Mouse (Mus musculus) CD8-positive naive resting alpha-beta T cell, adult 57 days (primary cell): ENCODE results near the gene Ppil2. TPM values are rescaled to one million over a fixed set of nuclear protein-coding genes. Genes with fewer than 3 reads are reported as not detected.

Experiments used
- total RNA-seq: library from RNA; stranded (reverse); gene quantifications from one replicate; pipeline ENCODE4 v1.2.4, GENCODE M21; 2023

The Ppil2 gene
- 125 TPM for total RNA-seq

DNA sequence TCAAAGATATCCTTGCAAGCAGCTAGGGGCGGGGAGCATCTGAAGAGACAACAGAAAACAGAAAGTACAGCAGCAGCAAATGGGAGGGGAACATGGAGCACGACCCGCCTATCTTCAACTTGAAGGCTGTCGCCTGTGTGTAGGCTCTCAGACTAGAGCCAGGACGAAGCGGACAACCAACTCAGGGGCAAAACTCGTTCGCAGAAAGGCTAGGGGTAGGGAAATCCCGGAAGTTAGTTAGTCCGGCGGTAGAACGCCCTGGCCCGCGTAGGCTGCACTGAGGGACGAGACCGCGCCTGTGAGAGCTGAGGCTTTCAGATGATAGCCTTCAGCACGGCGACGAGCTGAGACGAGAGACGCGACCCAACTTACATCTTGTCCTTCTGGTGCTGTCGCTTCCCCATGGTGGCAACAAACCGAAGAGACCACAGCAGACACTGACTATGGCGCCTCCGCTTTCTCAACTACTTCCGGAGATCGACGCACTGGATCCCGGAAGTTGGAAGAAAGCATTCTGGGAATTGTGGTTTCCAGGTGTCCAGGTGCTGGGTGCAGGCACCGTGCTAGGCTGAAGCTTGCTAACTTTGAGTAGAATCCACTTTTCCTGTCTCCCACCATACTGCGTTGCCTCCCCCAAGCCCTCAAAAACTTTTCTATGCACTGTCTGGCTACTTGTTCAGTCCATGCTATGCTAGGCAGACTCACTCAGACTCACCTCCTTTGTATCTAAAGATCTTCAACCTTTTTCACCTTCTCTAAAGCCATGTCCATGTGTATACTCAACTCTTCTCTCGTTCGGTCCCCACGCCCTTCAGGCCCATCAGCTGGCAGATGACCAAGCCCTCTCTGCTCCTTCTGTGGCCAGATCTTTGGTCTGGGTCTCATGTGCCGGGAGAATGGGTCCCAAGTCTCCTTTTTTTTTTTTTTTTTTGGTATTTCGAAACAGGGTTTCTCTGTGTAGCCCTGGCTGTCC is at the start of gene Ppil2:
Gene Ppil2 (minus strand): TSS at position 487 of the 973 bp plus-strand sequence.

DNA sequence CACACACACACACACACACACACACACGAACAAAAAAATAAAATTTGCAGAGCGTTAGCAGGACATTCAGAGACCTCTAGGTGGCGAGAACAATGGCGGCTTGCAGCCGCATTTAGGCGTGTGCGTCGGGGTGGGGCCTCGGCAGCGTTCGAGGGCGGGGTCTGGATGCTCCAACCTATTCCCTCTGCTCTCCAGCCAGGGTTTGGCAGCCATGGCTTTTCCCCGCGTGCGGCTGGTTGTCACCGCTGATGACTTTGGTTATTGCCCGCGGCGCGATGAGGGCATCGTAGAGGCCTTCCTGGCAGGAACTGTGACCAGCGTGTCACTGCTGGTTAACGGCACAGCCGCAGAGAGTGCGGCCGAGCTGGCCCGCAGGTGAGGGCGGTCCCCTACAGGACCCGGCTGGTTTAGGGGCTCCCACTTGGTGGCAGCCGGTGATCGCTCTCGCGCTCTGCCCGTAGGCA is 35.7 kb upstream of the Ppil2 start, which contains the start of gene Ccdc116:
Gene Ccdc116 (minus strand): TSS at position 458 of the 464 bp plus-strand sequence.

DNA sequence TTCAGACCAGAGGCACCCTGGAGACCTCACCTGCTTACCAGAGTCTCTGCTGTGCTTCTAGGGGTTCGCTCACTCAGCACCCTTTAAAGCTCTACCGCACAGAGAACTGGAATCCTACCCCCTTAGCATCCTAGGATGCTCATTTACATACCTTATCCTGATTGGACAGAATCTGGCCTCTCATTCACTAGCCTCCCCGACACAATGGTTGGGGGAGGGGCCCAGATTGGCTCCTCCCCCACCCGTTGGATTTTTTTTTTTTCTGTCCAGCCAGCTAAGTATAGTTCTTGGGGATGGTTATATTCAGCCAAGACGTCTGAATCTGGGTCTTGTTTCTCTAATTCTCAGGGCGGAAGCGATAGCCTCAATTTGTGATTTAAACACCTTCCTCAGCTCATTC is 33.3 kb upstream of the Ppil2 start, which contains the start of gene Ydjc:
Gene Ydjc (plus strand): TSS at position 283 of the 400 bp plus-strand sequence.

DNA sequence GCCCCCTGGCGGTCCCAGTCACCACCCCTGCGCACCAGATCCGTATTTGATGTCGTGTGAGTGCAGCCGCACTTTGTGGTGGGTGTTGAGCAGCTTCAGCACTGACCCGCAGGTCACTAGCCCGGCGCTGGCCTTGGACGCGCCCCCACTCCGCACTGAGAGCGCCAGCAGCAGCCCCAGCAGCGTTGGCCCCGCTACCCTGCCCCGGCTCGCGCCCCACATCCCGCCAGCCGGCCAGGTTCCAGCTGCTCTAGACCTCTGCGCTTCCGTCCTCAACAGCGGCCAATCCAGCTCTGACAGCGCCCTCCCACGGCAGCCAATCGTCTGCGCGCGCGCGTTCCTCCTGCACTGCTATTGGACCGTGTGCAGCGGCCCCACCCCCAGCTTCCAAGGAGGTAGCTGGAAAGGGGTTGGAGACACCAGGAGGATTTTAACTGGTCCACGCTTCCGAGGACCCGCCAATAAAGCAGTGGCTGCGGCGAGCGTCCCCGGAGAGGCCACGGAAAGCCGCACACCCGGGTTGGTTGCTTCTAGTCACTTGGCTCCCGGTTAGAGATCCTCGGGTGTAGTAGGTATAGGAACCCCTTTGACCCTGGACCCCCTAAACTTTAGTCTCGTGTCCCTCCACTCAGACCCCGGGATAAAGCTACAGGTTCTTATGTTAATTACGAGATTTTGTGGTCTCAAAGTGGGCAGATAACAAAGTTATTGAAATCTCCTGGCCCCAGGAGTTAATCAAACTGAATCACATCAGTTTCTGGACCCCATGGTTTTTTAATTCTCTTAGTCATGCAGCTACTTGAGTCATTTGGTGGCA is 21.2 kb upstream of the Ppil2 start, which contains the start of gene Sdf2l1:
Gene Sdf2l1 (minus strand): TSS at position 295 of the 817 bp plus-strand sequence.

DNA sequence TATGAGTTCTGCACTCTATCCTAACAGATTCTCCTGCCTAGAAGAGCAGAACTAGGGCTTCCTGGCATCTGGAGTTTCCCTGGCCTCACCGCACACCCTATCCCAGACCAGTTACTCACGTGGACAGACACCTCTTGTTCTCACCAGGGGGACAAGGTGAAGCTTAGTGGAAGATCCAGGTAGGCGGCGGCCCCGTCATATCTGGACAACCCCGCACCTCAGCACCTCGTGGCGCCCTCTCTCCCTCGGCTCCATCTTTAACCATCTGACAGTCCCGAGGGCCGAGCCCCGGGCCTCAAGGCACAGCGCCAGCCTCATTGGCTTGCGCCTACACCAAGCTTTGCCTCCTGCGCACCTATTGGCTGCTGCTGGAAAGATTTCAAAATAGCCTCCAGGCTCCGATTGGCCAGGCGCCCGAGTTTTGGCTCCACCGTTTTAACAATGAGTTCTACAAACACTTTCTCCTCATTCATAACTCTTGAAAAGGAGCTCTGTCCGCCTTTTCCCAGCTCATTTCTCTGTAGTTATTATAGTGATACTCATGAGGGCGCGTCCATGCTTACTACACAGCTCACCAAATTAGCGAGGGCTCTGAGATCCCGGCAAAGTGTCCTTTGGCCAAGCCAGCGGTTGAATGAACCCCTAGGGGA is 13.9 kb upstream of the Ppil2 start, which contains the start of gene 2610318N02Rik:
Gene 2610318N02Rik (minus strand): TSS at position 297 of the 650 bp plus-strand sequence.

DNA sequence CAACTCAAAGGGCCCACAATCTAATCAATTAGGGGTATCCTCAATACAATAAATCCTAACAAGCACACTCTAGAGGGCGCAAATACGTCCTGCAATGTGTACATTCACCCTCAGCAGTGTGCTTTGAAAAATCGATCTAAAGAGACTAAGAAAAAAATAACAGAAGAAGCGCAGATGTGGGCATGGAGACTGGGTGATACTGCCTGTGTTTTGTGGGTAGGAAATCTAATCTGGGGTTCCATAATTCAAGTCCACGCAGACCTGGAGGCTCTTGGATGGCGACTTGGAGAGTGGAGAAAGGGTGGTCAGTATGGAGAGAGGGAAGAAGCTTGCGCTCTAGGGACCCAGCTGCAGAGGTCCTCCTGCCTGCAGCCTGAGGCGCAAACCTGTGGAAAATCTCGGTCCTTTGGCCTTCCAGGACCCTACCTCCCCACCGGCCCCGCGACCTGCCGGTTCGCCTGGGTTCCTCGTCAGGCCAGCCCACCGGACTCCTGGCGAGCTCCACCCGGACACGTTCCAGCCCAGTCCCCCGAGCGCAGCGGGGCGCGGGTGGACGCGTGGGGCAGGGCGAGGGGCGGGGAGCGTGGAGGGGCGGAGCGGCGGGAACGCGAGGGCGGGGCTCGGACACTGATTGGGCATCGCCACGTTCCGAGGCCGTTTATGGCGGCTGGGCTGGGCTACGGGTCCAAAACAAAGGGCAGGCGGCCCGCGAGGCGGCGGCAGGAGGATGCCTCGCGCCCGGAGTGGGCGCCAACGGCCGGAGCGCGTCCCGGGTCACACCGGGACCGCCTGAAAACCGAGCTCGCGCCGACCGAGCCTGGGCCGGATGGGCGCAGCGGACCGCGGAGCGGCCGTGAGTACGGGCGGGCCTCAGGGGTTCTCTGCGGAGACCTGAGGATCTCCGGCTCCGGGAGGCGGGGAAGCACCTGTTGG is 41.3 kb downstream of the Ppil2 start, which contains the start of gene Ypel1:
Gene Ypel1 (plus strand): TSS at position 186 of the 933 bp plus-strand sequence.

Other genes starting within 250 kb of the Ppil2 start
- not detected for gene Igll1, start 247.3 kb downstream of the Ppil2 start, total RNA-seq
- 116 TPM for gene Top3b, start 240.5 kb downstream of the Ppil2 start, total RNA-seq
- not detected for gene Vpreb1, start 240.4 kb downstream of the Ppil2 start, total RNA-seq
- gene Ppm1f, start 214.8 kb downstream of the Ppil2 start, total RNA-seq, result 25.4 TPM
- gene Mapk1, start 127.9 kb downstream of the Ppil2 start, total RNA-seq, result 163 TPM
- gene Ypel1, start 41.6 kb downstream of the Ppil2 start, total RNA-seq, result 1.4 TPM
- gene 2610318N02Rik, start 13.9 kb upstream of the Ppil2 start, total RNA-seq, result 6.1 TPM
- gene Sdf2l1, start 21.1 kb upstream of the Ppil2 start, total RNA-seq, result 14.4 TPM
- gene Ydjc, start 33.4 kb upstream of the Ppil2 start, total RNA-seq, result 5.9 TPM
- gene Ccdc116, start 36.0 kb upstream of the Ppil2 start, total RNA-seq, result 0.89 TPM
- gene Ube2l3, start 91.4 kb upstream of the Ppil2 start, total RNA-seq, result 95.6 TPM
- gene Rimbp3, start 97.3 kb upstream of the Ppil2 start, total RNA-seq, result 0.37 TPM
- 5.5 TPM for gene Hic2, start 122.3 kb upstream of the Ppil2 start, total RNA-seq
- gene Tmem191c, start 164.8 kb upstream of the Ppil2 start, total RNA-seq, result 26.1 TPM
- not detected for gene Serpind1, start 220.1 kb upstream of the Ppil2 start, total RNA-seq